Mouse (Mus musculus) liver, postnatal 0 days (tissue): ENCODE results near the gene 1110051M20Rik.

Experiments
- CTCF ChIP-seq: sonication (generic); IDR thresholded peaks from 2 replicates; pipeline ENCODE4 v1.5.1; 2016; ENCODE audit warnings: antibody characterized with exemption, low read depth
- EP300 ChIP-seq: IDR thresholded peaks from 2 replicates; pipeline ENCODE4 v1.6.1; 2016; ENCODE audit warnings: antibody characterized with exemption, low read depth, mild to moderate bottlenecking

DNA sequence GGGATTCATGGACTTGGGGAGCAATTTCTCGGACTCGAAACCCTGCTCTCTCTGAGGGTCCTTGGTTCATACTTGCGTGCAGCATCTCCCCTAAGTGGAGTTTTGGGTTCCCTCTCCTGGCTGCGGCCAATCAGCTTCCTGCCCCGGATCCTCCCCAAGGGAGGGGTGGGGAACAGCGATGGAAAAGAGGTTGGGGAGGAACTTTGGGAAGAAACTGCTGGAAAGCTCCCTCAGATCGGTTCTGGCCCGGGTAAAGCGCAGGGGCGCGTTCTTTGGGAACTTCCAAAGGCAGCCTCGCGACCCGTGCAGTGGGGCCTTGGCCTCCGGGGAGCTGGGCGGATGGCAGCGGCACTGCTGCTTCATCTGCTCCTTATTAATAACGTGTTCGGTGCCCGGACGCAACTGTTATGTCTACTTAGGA, 13.8 kb upstream of the 1110051M20Rik start:
- TF ChIP-seq EP300 (no peak), CTCF (no peak)
